Comparison of ENCODE assay signal across 8 mouse cellular contexts in genomic region chr11:54927346-54928140, GRCm38 (mm10). TPM values are rescaled to one million over a fixed set of nuclear protein-coding genes. Genes with fewer than 3 reads are reported as not detected.
DNase-seq lines count a peak whose midpoint lies in the region; ATAC-seq and TF ChIP-seq lines count a peak whose summit lies in the region.

No protein-coding gene starts in this region.

- peaks cover 7% of the 10 kb centered on the region for H3K9me3 ChIP-seq in CH12.LX (replicated peaks; ENCODE audit: low read length)
- H3K9me3 ChIP-seq in heart, embryonic 10.5 days = no peaks in the 10 kb centered on the region
- no peaks in the 10 kb centered on the region for H3K9me3 ChIP-seq in liver, postnatal 0 days (ENCODE audit: low read length)

- no peaks in the 10 kb centered on the region for H3K27me3 ChIP-seq in CH12.LX (replicated peaks)
- H3K27me3 ChIP-seq in heart, embryonic 10.5 days (ENCODE audit: insufficient read depth, poor library complexity, severe bottlenecking) = no peaks in the 10 kb centered on the region
- no peaks in the 10 kb centered on the region for H3K27me3 ChIP-seq in liver, postnatal 0 days (ENCODE audit: insufficient read depth, low read length)

- no peak overlapping the region for H3K9ac ChIP-seq in CH12.LX (ENCODE audit: insufficient read depth, low read depth)
- H3K9ac ChIP-seq in liver, postnatal 0 days (replicated peaks) = no peak overlapping the region

- dilution Hi-C loops in CH12.LX (cut with MboI; ENCODE audit: extremely low pct_ligation_motif_present, extremely low pct_unique_long_range_greater_than_20kb, low sequenced_read_pairs) = no loop called here

- TF ChIP-seq EP300 in CH12.LX (IDR thresholded peaks at IDR 0.05; ENCODE audit: low read length) = no peak
- TF ChIP-seq EP300 in liver, postnatal 0 days (IDR thresholded peaks at IDR 0.05; ENCODE audit: low read depth) = no peak

- H3K79me2 ChIP-seq in CH12.LX (replicated peaks; ENCODE audit: control insufficient read depth, extremely low read depth, insufficient read depth, poor library complexity, severe bottlenecking) = no peaks in the 10 kb centered on the region

- no peak overlapping the region for H3K27ac ChIP-seq in CH12.LX (ENCODE audit: insufficient read depth, low read depth)
- H3K27ac ChIP-seq in heart, embryonic 10.5 days = peak overlapping the region; percentile 66; the same call in 1 of the 2 replicates
- H3K27ac ChIP-seq in liver, postnatal 0 days (ENCODE audit: low read depth) = no peak overlapping the region

- peak; percentile 65 for TF ChIP-seq RAD21 in CH12.LX (IDR thresholded peaks at IDR 0.05; ENCODE audit: low read depth, low read length)

- 64% methylated on average over 14 of the region's 14 CpGs for WGBS in heart, embryonic 10.5 days
- 77% methylated on average over 14 of the region's 14 CpGs for WGBS in liver, postnatal 0 days (ENCODE audit: insufficient replicate concordance)

- DNase-seq in CH12.LX (ENCODE audit: extremely low read depth) = peak; percentile 56
- DNase-seq in adrenal gland, adult (ENCODE audit: inconsistent age in 2 of 2, low spot score in 1 of 2) = peak; percentile 79 to 90
- peak; percentile 85 for DNase-seq in embryo, embryonic 10.5 days (ENCODE audit: low spot score)
- no peak for DNase-seq in heart, embryonic 10.5 days (ENCODE audit: low spot score)
- DNase-seq in kidney, postnatal 10 days = peak; percentile 85
- peak; percentile 77 for DNase-seq in liver, postnatal 0 days
- DNase-seq in retina, postnatal 1 day = peak; percentile 67
- DNase-seq in thymus, postnatal 4 days = peak; percentile 80

- peak; percentile 73 to 76 for TF ChIP-seq CTCF in CH12.LX (conservative IDR thresholded peaks at IDR 0.05 in 1 of 2, IDR thresholded peaks at IDR 0.05 in 1 of 2; ENCODE audit: low read depth in 2 of 2, low read length in 2 of 2)
- TF ChIP-seq CTCF in liver, postnatal 0 days (IDR thresholded peaks at IDR 0.05; ENCODE audit: low read depth) = peak; percentile 96

- TF ChIP-seq POLR2A in CH12.LX (IDR thresholded peaks at IDR 0.05; ENCODE audit: low read depth, low read length) = no peak

- ATAC-seq in liver, postnatal 0 days = peak; percentile 75

- no peak overlapping the region for H3K4me3 ChIP-seq in CH12.LX (replicated peaks in 1 of 3; ENCODE audit: low read depth in 2 of 3, low read length in 2 of 3, poor library complexity in 1 of 3)
- no peak overlapping the region for H3K4me3 ChIP-seq in heart, embryonic 10.5 days
- H3K4me3 ChIP-seq in liver, postnatal 0 days (ENCODE audit: low read depth, low read length) = no peak overlapping the region

- H3K4me1 ChIP-seq in CH12.LX (ENCODE audit: control insufficient read depth in 1 of 2, insufficient read depth in 2 of 2) = peaks cover 0 to 38% of the 10 kb centered on the region in 2 experiments; a peak in 2 of 4 replicates
- peaks cover 35% of the 10 kb centered on the region for H3K4me1 ChIP-seq in heart, embryonic 10.5 days
- no peaks in the 10 kb centered on the region for H3K4me1 ChIP-seq in liver, postnatal 0 days (ENCODE audit: insufficient read depth)

- H3K36me3 ChIP-seq in CH12.LX (replicated peaks in 1 of 2; ENCODE audit: control insufficient read depth in 1 of 2, insufficient read depth in 1 of 2, low read length in 1 of 2) = peaks cover 91 to 97% of the 10 kb centered on the region in 2 experiments
- H3K36me3 ChIP-seq in heart, embryonic 10.5 days = peaks cover 86% of the 10 kb centered on the region
- peaks cover 66% of the 10 kb centered on the region for H3K36me3 ChIP-seq in liver, postnatal 0 days (replicated peaks; ENCODE audit: insufficient read depth, low read length)

- H3K4me2 ChIP-seq in CH12.LX (ENCODE audit: insufficient read depth, low read depth, poor library complexity, severe bottlenecking) = no peak overlapping the region
- no peak overlapping the region for H3K4me2 ChIP-seq in liver, postnatal 0 days (ENCODE audit: low read depth, low read length)

- in situ Hi-C loops in CH12.LX (cut with MboI; ENCODE audit: low pct_ligation_motif_present, low pct_unique_long_range_greater_than_20kb, low sequenced_read_pairs) = loop anchor here (5.0 kb wide), 1 partner anchor 40 kb away; no protein-coding TSS in a partner anchor

TF ChIP-seq in CH12.LX, 34 proteins besides CTCF, POLR2A, EP300 and RAD21:
- TF ChIP-seq KAT2A (IDR thresholded peaks at IDR 0.05; ENCODE audit: insufficient replicate concordance, low read length) (no peak), SMC3 (IDR thresholded peaks at IDR 0.05; ENCODE audit: low read depth, low read length) (peak; percentile 65)

RNA-seq across cellular contexts. Expression of gene Gpx3, which starts 25.3 kb away (rescaled TPM):
- total RNA-seq in CH12.LX (2012; rRNA removed) = 0.25 TPM in 1 of 2 replicates, not detected in the other
- not detected in 2 replicates for total RNA-seq in CH12.LX (2014; rRNA removed)
- polyA plus RNA-seq in CH12.LX (2012; ENCODE audit: insufficient read length, low read depth) = 0.63 and 0.90 TPM in 2 replicates
- 1,153 and 1,643 TPM in 2 replicates for polyA plus RNA-seq in heart, embryonic 10.5 days (2016; fragmentation: Nextera tagmentation; extraction: Ambion mirVana)
- polyA plus RNA-seq in liver, postnatal 0 days (2015; fragmentation: Nextera tagmentation; extraction: Ambion mirVana) = 29.7 and 30.4 TPM in 2 replicates

RNA-seq across cellular contexts. Expression of gene Tnip1, which starts 35.2 kb away (rescaled TPM):
- total RNA-seq in CH12.LX (2012; rRNA removed) (67.8 and 76.2 TPM in 2 replicates), CH12.LX (2014; rRNA removed) (34.9 and 36.1 TPM in 2 replicates)
- polyA plus RNA-seq in CH12.LX (2012; ENCODE audit: insufficient read length, low read depth) = 134 and 137 TPM in 2 replicates
- 22.7 and 23.7 TPM in 2 replicates for polyA plus RNA-seq in heart, embryonic 10.5 days (2016; fragmentation: Nextera tagmentation; extraction: Ambion mirVana)
- polyA plus RNA-seq in liver, postnatal 0 days (2015; fragmentation: Nextera tagmentation; extraction: Ambion mirVana) = 5.2 and 5.3 TPM in 2 replicates

Comparison
In these comparisons a context has a peak if more than half of its experiments do, and no peak if none do; other contexts are left out.
1. RNA of gene Gpx3, which starts 25.3 kb away (polyA plus RNA-seq): 1,153 to 1,643 TPM in heart, embryonic 10.5 days; 29.7 to 30.4 TPM in liver, postnatal 0 days and 0.63 to 0.90 TPM in CH12.LX; every median in the first group is over 10 times any median in the second.